Mouse (Mus musculus): Measurements from ENCODE around the gene Slc22a2.
"Not testable (repeated sequence)": the region's sequence is repeated elsewhere in the genome, so short reads cannot be mapped to it uniquely, and the experiment has no call there.

Slc22a2 gene

DNA sequence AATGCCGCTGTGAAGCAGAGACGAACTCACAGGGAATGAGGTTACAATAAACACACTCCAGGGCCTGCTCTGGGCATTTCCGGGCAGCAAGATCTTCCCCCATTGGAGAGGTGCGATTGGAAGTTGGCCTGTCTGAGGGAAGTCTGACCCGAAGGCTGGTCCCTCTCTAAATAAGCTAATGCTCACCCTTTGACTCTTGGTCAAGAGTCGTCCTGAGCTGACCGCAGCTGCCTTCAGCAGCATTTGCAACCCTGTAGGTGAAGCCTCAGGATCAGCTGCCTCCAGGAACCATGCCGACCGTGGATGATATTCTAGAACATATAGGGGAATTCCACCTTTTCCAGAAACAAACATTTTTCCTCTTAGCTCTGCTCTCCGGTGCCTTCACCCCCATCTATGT, at the start of gene Slc22a2:
Gene Slc22a2 (plus strand): TSS at position 142 of the 400 bp plus-strand sequence.
- no peak for DNase-seq (ENCODE audit: low read depth)

DNA sequence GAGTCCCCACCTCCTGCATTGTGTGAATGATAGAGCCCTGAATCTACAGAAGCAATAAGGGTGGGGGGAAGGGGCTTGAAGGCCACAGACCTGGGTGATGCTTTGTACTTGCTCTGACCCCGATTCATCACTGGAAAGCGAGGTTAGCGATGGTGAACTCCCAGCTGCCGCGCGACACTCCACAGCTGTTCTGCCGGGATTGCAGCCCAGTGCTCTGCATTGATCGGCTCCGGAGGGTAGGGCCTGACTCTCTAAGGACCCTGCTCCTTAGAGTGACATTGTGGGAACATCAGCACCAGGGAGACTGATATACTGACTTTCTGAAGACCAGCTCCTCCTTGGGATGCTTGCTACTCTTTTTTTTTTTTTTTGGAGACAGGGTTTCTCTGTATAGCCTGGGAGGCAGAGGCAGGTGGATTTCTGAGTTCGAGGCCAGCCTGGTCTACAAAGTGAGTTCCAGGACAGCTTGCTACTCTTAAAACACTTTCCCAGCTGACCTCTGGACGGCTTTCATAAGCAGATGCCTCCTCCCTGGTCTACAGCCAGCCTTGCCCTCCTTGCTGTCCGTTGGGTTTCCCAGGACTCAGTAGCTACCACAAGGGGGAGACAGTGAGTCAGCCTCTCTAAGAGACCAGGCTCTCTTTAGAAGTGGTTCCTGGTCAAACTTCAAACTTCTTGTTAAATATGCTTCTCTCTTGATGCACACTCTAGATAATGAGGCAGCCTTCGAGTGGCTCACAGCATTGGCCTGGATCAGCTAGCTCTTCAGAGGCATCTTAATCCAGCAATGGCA, 49.4 kb upstream of the Slc22a2 start:
- peak; percentile 55 for DNase-seq (ENCODE audit: low read depth)

DNA sequence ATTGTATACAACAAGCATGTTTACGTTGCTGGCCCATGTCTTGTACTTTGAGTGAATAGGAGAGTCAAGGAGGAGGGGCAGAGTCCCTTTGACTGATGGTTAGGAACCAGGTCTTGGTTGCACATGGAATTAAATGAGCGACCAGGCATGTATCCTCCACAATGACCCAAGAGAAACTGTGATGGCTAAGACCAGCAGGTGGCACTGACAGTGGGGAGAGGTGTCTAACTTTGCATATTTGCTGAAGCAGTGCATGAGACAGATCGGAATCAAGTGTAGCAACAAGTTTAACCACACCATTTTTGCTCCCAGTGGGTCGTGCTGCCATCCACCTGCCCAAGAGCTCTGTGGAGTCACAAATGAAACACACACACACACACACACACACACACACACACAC, 21.7 kb upstream of the Slc22a2 start:
- no peak for DNase-seq (ENCODE audit: low read depth)

DNA sequence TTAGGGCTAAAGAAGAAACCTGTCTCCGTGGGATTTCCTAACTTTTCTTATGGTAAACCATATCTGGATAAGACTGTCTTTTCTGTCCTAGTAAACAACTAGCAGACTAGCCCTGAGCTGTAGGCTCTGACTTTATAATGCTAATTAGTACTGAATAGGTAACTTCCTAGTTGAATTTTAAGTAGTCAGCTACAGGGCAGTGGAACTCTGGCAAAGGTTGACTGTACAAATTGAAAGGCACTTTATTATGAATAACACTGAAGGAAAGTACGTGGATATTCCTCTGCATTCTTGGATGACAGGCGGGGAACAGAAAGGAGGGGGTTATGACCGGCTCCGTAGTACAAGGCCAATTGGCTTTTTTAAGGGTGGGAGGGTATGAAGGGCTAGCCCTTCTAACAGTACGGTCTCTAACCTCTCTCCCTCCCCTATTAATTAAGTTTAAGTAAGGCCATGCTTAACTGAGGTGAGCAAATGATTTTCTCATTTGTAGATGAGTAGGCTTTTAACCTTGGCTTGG, 19.4 kb upstream of the Slc22a2 start:
- DNase-seq (ENCODE audit: low read depth), result not testable (repeated sequence)

DNA sequence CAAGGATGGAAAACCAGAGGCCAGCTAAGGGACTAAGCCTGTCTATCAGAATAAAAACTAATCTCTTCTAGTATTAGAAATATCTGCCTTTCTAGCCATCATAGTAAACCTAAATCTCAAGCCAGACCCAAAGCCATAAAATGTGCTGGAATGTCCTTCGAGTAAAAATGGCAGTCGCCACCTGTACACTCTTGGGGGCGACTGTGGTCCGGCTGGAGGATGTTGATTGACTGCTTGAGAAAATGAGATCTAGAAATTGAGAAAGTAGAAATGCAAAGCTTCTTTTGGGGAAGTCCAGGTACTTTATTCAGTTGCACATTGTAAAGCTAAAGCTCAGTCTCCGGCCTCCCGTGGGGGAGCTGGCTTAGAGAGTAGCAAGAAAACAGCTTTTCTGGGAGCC, 18.5 kb upstream of the Slc22a2 start:
- no peak for DNase-seq (ENCODE audit: low read depth)

DNA sequence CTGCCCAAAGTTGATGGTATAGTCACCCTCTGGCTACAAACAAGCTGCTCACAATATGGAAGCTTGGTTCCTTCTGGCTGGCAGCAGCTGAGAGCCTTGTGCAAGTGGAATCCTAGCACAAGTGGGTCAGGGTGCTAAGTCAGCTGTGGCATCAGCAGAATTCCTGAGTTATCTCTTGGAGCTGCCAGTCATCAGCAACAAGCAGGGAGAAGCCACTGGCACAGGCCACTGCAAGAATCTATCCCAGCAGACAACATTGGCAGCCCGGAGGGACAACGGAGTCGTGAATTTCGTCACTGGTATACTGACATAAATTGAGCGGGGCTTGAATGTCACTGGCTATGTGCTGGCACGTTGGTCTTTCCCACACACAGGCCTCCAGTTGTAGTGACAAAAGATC, 12.6 kb upstream of the Slc22a2 start:
- no peak for DNase-seq (ENCODE audit: low read depth)

DNA sequence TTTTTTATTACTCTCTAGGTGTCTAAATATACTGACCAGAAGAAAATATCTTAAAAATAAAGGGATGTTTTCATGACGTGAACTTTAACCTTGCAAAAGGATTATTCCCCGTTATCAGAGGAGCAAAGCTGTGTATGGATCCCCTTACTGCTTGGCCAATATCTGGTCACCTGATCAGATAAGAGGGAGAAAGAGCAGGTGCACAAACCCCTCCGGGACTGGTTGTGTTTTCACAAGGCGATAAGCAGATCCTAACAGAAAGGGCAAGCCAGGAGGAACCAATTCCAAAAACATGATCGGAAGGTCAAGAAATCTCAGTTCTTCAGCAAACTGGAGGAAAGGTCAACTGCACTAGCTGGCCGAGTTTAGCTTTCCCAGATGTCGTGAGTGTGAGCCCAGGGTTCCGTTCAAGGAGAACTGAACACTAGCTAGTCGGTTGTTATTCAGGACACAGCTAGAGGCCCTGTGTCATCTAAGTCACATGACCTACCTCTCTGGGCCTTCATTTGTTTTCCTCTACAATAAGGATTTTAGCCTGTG, 11.9 kb upstream of the Slc22a2 start:
- DNase-seq (ENCODE audit: low read depth), result no peak

DNA sequence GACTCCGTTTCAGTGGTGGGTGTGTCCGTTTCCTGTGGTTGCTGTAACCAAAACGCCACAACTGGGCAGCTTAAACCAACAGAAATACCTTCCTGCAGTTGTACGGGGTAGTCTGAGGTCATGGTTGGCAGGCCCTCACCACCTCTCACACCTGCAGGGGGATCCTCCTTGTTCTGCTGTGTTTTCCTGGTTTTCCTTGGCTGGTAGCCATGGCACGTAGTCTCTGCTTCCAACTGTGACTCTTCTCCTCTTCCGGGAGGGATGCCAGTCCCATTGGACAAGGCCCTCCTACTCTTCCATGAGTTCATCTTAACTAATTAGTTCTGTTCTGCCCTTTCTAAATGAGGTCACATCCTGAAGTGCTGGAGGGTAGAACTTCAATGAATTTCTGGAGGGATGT, 8.5 kb upstream of the Slc22a2 start:
- no peak for DNase-seq (ENCODE audit: low read depth)

DNA sequence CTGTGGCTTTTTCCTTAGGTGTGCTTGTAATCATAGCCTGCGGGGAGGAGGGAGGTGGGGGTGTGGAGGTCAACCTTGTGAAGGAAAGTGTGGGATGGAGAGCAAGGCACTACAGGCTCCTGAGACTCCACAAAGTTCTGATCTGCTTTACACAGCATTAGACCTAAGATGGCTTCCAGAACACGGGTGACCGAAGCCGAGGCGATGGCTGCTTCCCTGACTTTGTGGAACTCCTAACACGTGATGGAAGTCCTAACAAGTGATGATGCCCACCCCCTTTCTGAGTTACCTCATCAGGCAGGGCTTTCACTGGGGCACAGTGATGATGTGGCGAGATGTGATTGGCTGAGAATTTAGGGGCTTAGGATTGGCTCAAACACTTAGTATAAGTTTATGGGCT, 6.8 kb upstream of the Slc22a2 start:
- no peak for DNase-seq (ENCODE audit: low read depth)

DNA sequence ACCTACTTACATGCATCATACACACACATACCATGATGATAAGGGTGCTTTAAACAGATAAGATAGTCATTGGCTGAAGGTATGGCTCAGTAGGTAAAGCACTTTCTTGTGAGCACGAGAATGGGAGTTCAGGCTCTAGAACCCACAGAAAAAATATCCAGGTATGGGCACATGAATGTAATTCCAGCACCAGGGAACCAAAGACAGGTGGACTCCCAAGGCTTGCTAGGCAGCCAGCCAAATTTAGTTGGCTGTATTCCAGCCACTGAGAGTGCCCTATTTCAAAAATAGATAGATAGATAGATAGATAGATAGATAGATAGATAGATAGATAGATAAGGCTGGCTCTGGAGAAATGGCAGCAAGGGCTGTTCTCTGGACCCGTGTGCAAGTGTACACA, 1.4 kb downstream of the Slc22a2 start:
- DNase-seq (ENCODE audit: low read depth), result no peak

DNA sequence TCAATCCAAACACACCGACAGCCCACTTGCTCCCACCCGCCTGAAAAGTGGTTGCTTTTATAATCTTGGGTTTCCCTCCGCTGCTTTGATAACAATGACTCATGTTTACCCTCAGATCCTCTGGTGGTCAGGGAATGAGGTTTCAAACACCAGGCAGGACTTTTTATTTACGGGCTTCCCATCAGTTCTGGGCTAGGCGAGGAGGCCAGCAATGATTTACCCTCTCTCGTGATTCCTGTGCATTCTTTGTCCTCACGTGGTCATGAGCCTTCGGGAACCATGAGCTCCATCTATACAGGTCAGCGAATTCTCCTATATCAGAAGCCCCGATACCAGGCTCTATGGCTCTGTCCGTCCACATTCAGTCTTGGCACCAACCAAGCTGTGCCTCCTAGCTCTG, 3.0 kb downstream of the Slc22a2 start:
- no peak for DNase-seq (ENCODE audit: low read depth)

DNA sequence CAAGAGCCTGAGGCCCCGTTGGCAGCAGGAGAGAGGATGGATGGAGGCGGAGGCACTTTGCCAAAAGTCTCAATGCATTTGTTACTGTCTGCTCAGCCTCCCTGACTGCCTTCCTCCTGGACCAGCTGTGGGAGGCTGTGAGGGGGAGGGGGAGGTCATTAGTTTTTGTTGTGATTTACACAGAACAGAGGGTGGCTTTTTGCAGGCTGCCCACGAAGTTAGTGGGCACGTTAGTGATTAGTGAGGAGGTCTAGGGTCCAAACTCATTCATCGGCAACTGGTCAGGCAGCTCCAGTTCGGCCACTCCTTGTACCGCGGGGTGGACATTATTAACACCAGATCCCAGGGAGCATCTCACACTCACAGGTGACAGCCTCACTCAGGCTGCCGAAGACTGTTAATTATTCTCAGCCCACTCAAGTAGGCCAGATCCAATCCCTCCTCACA, 4.9 kb downstream of the Slc22a2 start:
- DNase-seq (ENCODE audit: low read depth), result no peak

DNA sequence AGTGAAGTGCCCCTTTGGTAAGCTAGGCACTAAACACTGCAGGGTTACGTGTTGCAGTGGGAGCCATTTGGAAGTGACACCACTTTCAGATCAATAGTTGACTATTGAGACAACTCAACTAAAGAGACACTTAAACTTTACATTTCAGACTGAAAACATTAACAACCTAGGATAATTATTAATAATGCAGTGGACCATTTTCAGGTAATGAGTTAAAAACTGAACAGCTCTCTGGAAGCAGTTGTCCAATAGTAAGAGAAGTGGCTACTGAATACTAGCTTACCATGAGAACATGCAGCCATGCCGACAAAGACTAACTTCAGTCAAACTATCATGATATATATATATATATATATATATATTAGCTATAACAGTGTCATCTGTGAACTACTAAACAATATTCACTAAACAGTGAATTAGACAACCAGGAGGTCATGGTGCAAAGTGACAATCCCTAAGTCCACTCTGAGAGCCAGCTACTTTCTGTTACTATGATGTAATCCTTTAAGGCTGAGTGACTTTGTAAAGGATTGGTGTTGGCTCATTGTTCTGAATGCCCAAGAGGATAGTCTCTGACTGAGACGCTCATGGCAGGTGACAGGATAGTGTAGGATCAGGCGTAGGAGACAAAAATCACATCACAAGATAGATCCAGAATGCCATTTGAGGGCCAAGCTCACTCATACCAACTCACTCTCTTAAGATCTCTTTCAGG, 7.1 kb downstream of the Slc22a2 start:
- no peak for DNase-seq (ENCODE audit: low read depth)

DNA sequence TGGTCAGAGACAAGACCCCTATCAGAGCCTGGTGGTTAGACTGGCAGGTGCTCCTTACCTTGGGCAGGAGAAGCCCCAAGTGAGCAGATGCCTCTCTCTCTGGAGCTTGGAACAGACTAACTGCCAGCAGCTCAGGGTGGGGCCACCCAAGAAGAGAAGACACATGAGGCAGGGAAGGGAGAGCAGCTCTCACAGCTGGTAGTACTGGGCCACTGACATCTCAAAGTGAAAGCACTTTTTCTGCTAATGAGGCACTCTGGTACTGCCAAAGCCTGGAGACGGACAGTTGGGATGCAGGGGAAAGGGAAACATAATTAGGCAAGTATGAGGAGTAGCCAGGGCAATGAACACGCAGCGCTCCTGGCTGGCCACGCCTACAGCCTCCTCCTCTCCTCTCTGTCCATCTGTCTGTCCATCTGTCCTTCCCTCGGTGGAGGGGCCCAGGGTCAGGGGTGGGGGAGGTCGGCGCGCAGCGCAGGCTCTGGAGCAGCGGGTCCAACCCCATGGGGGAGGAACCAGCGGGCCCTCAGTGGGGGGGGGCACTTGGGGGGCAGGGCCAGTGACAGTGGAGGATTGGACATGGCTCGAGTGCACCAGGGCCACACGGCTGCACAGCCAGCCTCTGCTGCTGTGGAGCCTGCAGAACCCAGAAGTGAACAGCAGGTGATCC, 12.0 kb downstream of the Slc22a2 start:
- DNase-seq (ENCODE audit: low read depth), result no peak

DNA sequence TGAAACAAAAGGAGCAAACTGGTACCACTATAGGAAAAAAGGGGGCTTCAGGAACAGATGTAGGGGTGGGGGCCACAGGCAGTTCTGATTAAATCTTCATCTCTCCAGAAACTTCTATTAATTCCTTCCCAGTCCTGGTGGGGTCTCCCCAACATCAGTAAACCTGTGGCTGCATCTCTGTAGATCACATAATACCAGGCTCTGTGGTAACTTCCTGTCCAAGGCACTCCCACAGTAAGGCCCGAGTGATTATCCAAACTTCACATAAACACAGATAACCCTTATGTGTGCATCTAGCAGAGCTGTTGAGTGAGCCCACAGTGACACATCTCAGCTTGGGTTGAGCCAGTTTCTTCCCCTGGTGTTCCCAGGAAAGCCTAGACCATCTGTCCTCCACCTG, 22.7 kb downstream of the Slc22a2 start:
- no peak for DNase-seq (ENCODE audit: low read depth)

DNA sequence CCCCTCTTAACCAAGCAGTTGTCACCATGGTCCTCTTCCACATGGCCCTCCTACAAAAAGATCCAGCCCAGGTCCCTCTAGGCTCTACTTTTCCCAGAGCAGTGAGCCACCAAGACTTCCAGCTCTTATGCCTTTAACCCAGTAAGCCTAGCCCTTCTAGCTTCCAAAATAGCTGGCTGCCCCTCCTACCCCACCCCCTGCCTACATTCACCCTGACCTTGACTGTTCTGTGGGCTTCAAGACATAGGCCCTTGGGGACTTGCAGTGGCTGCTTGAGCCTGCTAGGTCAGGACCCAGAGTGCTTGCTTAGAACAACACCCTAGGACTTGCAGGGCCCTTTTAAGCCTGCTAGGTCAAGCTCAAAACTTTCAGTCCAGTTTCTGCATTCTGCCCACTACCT, 23.3 kb downstream of the Slc22a2 start:
- no peak for DNase-seq (ENCODE audit: low read depth)

DNA sequence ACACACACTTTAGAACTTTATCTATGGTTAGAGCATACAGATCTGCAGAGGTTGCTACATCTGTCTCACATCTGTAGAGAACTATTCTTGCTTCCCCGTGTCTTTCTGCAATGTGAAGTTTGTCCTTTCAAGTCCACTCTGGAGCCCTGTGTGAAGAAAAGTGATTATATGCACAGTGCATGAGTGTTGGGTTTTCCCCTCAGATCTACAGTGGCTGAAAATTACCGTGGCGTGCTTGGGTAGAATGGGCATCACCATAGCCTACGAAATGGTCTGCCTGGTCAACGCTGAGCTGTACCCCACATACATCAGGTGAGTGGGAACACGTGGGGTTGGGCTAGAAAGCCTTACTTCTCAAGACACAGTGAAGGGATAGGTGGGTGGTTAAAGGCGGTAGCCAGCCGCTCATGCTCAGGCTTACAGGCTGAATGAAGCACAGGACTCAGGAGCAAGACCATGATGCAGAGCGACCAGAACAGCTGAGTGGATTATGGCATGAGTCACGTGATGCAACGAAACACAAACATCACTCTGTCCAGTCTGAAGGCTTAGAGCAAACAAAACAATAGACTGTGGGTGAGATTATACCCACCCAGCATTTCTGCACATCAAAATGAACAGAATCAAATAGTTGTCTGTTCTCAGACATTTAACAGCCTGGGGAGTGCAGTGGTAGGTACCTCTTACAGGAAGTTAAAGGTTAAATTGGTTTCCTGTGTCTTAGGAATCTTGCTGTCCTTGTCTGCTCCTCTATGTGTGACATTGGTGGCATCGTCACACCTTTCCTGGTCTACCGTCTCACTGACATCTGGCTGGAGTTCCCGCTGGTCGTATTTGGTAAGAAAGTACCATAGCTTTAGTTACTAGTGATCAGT, 30.8 kb downstream of the Slc22a2 start:
- no peak for DNase-seq (ENCODE audit: low read depth)

DNA sequence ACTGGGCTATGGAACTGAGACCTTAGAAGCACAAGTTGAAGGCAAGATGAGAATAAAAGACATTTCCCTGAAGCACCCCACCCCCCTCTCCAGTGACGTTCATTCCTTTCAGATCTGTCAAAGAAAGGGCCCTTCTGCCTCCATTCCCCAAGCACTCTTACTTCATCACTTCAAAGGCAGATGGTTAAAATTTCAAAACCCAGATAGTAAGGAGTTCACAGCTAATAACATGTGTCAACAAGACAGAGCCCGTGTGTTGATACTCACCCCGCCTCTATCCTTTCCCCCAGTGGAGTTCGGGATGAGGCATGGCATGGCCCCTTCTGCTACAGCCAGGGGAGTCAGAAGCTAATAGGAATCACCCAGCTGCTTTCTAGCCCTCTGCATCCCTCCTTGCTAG, 31.5 kb downstream of the Slc22a2 start:
- DNase-seq (ENCODE audit: low read depth), result no peak

DNA sequence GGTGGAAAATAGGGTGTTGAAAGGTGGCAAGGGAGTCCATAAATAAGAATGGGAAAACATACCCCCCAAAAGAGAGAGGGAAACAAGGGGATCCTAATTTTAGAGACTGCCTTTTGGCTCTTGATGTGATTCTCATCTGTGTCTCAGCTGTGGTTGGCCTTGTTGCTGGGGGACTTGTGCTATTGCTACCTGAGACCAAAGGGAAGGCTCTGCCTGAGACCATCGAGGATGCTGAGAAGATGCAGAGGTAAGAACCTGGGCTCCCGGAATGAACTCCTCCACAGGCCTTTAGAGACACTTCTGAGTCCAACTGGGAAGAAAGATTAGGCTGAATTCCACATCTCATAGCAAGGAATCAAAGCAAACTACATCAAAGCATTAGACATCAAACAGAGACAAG, 35.7 kb downstream of the Slc22a2 start:
- DNase-seq (ENCODE audit: low read depth), result no peak

DNA sequence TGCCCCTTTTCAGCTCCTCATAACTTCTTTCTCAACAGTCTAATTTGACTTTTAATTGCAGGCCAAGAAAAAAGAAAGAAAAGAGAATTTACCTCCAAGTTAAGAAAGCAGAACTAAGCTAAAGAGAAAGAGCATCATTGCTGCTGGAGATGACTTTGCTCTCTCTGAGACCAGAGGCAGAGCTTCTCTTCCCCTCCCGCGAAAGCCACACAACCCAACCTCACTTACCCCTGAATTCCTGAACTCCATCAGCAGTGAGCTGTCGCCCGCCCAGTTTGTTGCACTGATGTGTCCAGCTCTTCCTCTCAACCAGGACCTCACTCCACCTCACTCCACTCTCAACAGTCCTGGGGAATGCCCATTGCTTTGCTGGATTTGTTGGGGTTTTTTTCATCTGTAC, 44.1 kb downstream of the Slc22a2 start:
- DNase-seq (ENCODE audit: low read depth), result no peak

DNA sequence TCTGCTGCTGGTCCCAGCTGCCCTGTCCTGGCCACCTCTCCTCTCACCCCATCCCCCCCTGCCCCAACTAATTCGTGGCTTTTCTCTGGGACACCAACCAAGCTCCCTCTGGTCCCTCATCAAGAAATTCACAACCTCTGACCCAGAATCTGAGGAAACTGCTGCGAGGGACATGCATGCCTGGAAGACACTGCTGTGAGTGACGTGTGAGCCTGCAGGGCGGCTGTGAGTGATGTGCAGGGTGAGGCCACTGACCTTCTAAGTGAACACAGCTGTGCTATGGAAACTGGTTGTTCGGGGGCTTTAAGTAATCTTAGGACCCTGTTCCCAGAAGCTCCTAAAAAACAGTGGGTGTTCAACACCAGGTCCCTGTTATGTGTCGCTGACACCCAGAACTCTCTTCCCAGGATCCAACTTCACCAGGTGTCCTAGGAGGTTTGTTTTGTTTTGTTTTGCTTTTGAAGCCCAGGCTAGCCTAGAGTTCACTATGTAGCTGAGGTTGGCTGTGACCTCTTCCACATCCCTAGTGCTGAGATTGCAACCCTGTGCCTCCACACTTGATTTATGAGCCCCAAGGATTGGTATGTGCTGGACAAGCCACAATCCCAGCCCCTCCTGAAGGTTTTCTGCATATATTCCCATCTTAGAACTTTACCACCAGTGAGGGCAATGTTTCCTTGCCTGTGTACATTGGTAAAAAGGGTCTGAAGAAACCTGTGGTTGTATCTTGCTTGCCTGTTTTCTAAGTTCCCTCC, 47.2 kb downstream of the Slc22a2 start:
- DNase-seq (ENCODE audit: low read depth), result no peak
